Mouse (Mus musculus): ENCODE measurements around the gene Obox1.
"Not testable (repeated sequence)": the region's sequence is repeated elsewhere in the genome, so short reads cannot be mapped to it uniquely, and the experiment has no call there.

DNA sequence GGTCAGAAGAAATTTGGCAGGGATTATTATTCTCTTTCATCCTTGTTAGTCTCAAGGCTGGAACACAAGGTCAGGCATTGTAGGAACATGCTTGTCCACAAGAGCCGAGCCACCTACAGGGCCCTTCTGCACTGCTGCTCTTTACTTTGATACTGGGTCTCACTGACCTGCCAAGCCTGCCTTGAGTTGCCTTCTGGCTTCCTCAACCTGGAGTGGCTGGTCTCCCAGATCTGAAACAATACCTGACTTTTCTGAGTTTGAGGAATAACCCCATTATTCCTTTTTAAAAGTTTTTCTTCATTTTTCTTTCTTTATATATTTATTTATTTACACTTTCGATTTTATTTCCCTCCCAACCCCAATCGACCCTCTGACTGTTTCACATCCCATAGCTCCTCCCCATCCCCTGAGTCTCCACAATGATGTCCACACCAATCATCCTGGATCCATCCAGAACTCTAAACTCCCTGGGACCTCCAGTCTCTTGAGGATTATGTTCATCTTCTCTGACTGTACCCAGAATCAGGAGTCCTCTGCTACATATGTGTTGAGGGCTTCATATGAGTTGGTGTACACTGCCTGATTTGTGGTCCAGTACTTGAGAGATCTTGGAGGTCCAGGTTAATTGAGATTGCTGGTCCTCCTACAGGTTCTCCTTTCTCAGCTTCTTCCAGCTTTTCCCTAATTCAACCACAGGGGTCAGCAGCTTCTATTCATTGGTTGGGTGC lies 10.6 kb downstream of the Obox1 start:
- TF ChIP-seq POLR2A (IDR thresholded peaks at IDR 0.05; ENCODE audit: borderline replicate concordance, insufficient read depth, low read length); CTCF (IDR thresholded peaks at IDR 0.05; ENCODE audit: borderline replicate concordance, insufficient read depth, low read depth, low read length): not testable (repeated sequence)

All from cerebellum, adult 2 months (tissue).